Mouse (Mus musculus) C2C12 (cell line): ENCODE measurements at regions not wholly inside any gene's neighbourhood (a gene's known extent, or its start where the extent isn't known, plus 50 kb on each side); places are given as distances from the start of the nearest gene placed in this dataset.

Experiments
- CTCF ChIP-seq: IDR thresholded peaks from one replicate; pipeline ENCODE4 v1.5.1; 2011; ENCODE audit not compliant: control insufficient read depth, insufficient read depth, insufficient read length
- FOSL1 ChIP-seq: IDR thresholded peaks from one replicate; pipeline ENCODE4 v1.8.0; 2011; ENCODE audit warnings: mild to moderate bottlenecking, low read length; ENCODE audit not compliant: poor library complexity, insufficient read depth, severe bottlenecking
- MAX ChIP-seq: IDR thresholded peaks from one replicate; pipeline ENCODE4 v1.6.1; 2011; ENCODE audit warnings: mild to moderate bottlenecking, control low read depth
- USF1 ChIP-seq: IDR thresholded peaks from one replicate; pipeline ENCODE4 v1.6.1; 2011; ENCODE audit warnings: low read depth, mild to moderate bottlenecking, control low read depth, moderate library complexity

DNA sequence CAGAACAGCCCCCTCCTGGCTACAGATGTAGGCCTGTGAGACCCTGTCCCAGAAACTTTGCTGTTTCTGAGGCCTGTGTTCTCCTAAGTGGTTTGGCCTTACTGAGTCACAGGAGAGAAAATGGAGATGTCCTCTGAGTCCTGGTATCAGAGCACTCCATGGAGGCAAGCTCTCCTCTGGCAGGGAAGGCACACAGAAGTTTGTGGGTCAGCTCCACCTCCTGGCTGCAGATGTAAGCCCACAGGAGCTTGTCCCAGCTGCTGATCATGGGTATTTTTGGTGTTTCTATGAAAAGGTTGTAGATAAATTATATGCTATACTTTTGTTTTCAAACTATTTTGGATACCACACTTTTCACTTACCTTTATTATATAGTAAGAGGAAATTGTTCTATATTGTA is 711.7 kb downstream of the Slitrk6 start:
- TF ChIP-seq CTCF (no peak), MAX (no peak), USF1 (no peak), FOSL1 (no peak)
